Mouse (Mus musculus): Measurements from ENCODE around the gene Acpp.
"Not testable (repeated sequence)": the region's sequence is repeated elsewhere in the genome, so short reads cannot be mapped to it uniquely, and the experiment has no call there.

Gene Acpp

GRCm38 (mm10) chr9:104337183-104337931 lies at the start of gene Acpp:
Gene Acpp (minus strand): TSS chr9:104337748.
- DNase-seq: no peak

DNA sequence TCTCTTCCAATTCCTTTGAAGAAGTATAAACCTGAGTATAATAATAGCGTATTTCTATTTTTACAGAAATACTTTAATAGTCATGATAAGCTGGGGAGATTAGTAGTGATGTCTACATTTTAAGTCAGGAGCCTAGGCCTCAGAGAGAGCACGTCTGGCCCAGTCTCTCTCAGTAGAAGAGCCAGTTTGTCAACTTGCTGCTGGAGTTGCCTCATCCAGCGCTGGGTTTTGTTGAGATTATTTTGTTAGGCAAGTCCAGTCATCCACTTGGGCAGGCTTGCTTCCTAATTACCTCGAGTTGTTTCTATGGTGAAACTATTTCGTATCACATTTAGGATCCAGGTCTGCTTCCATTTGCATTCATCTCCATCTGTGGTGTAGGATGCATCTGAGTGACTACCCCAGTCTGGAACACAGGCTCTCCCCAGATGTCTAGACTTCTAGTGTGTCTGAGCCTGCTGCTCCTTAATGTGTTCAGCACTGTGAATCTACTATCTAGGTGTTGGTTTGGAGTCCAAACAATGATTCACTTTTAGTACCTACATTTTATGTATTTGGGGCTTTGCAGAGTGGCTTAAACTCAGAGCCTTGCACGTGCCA lies 45.1 kb upstream of the Acpp start:
- no peak for DNase-seq

DNA sequence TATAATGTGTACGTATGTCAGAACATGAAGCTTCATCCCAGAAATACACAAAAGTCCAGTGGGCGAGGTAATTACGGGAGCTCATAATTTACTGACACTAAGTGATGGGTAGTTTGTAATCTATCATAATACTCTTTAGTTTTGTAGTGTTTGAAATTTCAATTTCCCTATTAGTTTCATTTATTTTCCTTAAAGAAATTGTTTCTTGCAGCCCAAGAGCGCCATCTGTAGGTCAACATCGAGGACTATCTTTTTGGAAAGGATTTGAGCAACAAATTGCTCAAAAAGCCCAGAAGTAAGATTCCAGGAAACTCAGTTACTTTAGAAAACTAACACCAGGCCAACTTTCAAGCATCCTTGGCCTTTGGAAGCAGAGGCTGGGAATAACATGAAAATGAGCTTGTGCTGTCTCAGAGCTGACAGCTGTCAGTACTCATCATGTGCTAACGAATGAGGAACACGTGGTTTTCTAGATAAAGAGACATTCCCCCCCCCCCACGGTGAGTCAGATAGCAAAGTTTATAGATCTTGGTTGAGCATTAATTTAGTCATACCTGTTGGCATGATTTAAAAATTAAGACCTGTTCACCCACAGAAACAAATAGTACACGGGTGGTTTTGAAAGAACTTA lies 42.1 kb upstream of the Acpp start:
- no peak for DNase-seq

- DNase-seq: no peak
These were observed 38.0 kb upstream of the Acpp start for GRCm38 (mm10) chr9:104375573-104375972.

DNA sequence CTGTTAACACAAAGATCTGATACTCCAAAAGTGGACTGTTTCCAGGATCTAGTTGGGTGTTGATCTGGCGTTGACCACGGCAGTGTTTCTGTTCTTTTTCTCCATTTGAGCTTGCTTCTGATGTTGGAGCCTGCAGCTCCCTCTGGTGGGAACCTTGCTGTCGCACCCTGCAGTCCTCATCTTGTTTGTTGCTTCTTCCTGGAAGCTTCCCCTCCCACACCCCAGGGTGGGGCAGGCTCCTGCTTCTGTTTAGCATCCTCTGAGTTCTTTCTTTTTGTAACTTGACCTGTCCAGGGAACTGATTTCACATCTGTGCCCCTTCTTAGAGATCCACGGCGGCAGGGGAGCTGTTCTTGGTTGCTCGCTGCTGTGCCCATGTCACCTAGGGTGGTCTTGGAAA lies 35.7 kb upstream of the Acpp start:
- DNase-seq: peak; percentile 58

DNA sequence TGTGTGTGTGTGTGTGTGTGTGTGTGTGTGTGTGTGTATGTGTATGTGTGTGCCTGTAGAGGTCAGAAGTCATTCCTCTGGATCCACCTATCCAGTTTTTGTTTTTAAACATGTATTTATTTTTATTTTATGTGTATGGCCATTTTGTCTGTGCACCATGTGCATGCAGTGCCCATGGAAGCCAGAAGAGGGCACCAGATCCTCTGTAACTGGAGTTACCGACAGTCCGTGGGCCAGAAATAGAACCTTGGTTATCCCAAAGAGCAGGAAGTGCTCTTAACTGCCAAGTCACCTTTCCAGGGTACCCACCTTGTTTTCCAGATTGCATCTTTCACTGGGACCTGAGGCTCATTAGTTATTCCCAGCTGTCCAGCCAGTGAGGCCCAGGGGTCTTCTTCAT lies 29.4 kb upstream of the Acpp start:
- DNase-seq: no peak

- not testable (repeated sequence) for DNase-seq
These were observed 24.4 kb upstream of the Acpp start for GRCm38 (mm10) chr9:104361951-104362350.

DNA sequence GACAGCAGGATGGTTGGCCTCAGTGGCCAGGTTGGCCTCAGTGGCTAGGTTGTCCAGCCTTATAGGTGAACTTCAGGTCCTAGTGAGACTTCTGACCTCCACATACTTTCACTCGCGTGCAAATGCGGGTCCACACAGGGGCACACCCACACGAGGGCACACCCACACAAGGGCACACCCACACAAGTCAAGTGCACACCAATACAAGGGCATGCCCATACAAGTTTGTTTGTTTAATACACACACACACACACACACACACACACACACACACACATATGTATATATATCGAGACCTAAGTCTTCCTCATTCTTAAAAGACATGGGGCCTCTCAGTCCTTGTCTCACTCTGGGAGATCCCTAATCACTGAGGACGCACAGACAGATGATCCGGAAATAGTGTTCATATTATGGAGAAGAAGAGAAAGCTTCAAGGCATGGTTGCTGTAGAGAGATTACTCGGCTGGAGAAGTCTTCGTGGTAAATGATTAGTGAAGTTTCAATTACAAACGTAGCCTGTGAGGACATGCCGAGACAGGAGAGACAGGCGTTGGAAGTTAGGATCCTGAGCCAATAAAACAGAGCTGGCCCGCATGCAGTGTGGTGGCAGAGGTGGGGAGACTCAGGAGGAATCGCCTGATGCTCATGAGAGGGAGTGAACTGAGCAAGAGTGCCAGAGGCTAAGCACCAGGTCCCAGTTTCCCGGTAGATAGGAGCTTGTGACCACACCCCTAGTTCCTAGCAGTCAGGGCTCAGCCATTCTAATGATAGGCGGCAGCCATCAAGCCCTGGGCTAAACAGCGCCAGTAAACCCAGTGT lies 23.7 kb upstream of the Acpp start:
- DNase-seq: no peak

- DNase-seq: no peak
These were observed 22.8 kb upstream of the Acpp start for GRCm38 (mm10) chr9:104360389-104360788.

- DNase-seq: no peak
These were observed 18.1 kb upstream of the Acpp start for GRCm38 (mm10) chr9:104355521-104356270.

GRCm38 (mm10) chr9:104344136-104344535 lies 6.6 kb upstream of the Acpp start:
- peak; percentile 57 for DNase-seq

DNA sequence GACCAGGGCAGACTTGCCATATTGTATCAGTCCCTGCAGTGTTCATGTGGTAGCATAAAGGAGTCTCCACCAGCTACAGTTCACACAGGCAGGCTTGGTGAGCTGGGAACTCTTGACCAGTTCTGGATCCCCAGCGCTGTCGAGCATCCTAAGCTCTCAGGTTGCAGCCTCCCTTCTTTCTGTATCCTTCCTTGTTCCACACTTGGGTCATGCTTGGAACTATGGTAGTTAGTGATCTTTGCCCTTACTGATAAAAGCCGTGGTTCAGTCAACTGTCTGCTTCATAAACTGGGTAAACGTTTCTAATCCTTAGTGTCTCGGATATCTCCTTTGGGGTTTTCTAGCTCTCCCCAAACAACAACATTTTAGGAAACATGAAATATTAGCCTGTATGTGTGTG lies 1.9 kb upstream of the Acpp start:
- no peak for DNase-seq

- DNase-seq: no peak
These were observed 1.2 kb upstream of the Acpp start for GRCm38 (mm10) chr9:104338489-104339427.

GRCm38 (mm10) chr9:104331301-104331700 lies 6.2 kb downstream of the Acpp start:
- DNase-seq: no peak

DNA sequence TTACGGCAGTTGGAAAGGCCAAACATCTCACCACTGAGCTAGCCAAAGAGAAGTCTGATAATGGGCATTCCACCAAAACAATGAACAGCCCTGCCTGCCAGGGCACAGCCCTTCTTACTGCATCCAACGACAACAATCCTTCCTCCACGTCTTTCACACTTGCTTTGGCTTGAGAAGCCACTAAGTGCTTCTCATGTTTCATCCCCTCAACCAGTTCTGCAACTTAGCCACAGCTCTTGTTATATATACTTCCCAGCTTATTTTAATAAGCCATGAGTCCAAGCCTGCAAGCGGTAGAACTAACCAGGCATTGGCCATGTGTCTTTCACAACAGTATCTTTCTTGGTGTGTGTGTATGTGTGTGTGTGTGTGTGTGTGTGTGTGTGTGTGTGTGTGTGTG lies 8.9 kb downstream of the Acpp start:
- DNase-seq: no peak

GRCm38 (mm10) chr9:104321519-104321918 lies 16.0 kb downstream of the Acpp start:
- DNase-seq: no peak

GRCm38 (mm10) chr9:104316351-104316750 lies 21.2 kb downstream of the Acpp start:
- no peak for DNase-seq

DNA sequence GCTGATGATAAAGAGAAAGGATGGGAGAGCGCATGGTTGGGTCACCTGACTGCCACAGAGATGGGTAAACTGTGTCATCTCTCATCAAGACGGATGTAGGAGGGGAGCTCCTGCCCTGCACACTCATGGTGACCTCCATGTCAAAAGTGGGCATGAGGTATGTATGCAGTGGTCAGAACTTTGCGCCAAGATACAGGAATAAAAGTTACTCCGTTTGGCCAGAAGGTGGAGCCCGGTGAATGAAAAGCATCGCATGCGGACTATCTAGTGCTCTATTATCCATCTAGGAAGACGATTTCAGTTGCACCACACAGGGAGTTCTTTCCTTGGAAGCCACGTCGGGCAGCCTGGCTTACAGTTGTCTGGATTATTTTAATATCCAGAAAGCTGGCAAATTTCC lies 22.0 kb downstream of the Acpp start:
- peak; percentile 35 for DNase-seq

DNA sequence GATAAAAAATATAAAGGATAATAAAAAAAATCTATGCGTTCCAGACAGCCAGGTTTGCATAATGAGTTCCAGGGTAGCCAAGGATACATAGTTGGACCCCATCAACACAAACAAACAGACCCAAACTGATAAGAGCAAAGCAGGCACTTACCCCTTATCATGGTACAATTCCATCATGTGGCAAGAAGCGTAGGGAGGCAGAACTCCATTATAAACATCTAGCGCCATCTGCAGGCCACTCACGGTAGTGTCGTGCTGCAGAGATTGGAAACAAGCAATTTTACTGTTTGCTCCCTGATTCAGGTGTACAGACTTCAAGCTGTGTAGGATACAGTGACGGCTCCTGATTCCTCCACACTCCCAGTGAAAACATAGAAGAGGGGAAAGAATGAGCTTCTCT lies 30.8 kb downstream of the Acpp start:
- DNase-seq: peak; percentile 73

GRCm38 (mm10) chr9:104305333-104306111 lies 32.0 kb downstream of the Acpp start:
- no peak for DNase-seq

- DNase-seq: no peak
These were observed 32.7 kb downstream of the Acpp start for GRCm38 (mm10) chr9:104304800-104305199.
